ENCODE assay signal across 8 mouse cellular contexts in genomic region chr11:68874841-68875240, GRCm38 (mm10). TPM values are rescaled to one million over a fixed set of nuclear protein-coding genes. Genes with fewer than 3 reads are reported as not detected.
DNase-seq lines count a peak whose midpoint lies in the region; ATAC-seq and TF ChIP-seq lines count a peak whose summit lies in the region.

No protein-coding gene starts in this region.

- H3K27me3 ChIP-seq in forebrain, postnatal 0 days (ENCODE audit: insufficient read depth, low read length), result no peaks in the 10 kb centered on the region
- H3K27me3 ChIP-seq in forebrain, embryonic 13.5 days, result no peaks in the 10 kb centered on the region
- no peaks in the 10 kb centered on the region for H3K27me3 ChIP-seq in splenic B cell, adult 2 months (ENCODE audit: control insufficient read depth, insufficient read depth, low read length, poor library complexity, severe bottlenecking)

- no peak overlapping the region for H3K27ac ChIP-seq in forebrain, postnatal 0 days (ENCODE audit: low read depth, low read length)
- H3K27ac ChIP-seq in forebrain, embryonic 13.5 days, result no peak overlapping the region

- no peak for ATAC-seq in forebrain, postnatal 0 days
- ATAC-seq in forebrain, embryonic 13.5 days, result no peak

- H3K4me1 ChIP-seq in forebrain, postnatal 0 days (ENCODE audit: insufficient read depth), result no peaks in the 10 kb centered on the region
- H3K4me1 ChIP-seq in forebrain, embryonic 13.5 days, result no peaks in the 10 kb centered on the region

- no peaks in the 10 kb centered on the region for H3K36me3 ChIP-seq in forebrain, postnatal 0 days (ENCODE audit: insufficient read depth)
- no peaks in the 10 kb centered on the region for H3K36me3 ChIP-seq in forebrain, embryonic 13.5 days (ENCODE audit: poor library complexity, severe bottlenecking)
- H3K36me3 ChIP-seq in splenic B cell, adult 2 months (ENCODE audit: control insufficient read depth, insufficient read depth, low read length, poor library complexity, severe bottlenecking), result no peaks in the 10 kb centered on the region

- H3K4me3 ChIP-seq in forebrain, postnatal 0 days (ENCODE audit: low read depth, low read length), result no peak overlapping the region
- no peak overlapping the region for H3K4me3 ChIP-seq in forebrain, embryonic 13.5 days

- H3K9me3 ChIP-seq in forebrain, postnatal 0 days (ENCODE audit: low read length), result no peaks in the 10 kb centered on the region
- no peaks in the 10 kb centered on the region for H3K9me3 ChIP-seq in forebrain, embryonic 13.5 days (replicated peaks)

- no peak overlapping the region for H3K4me2 ChIP-seq in forebrain, postnatal 0 days (ENCODE audit: low read depth)
- H3K4me2 ChIP-seq in forebrain, embryonic 13.5 days, result no peak overlapping the region

- H3K9ac ChIP-seq in forebrain, postnatal 0 days, result no peak overlapping the region
- no peak overlapping the region for H3K9ac ChIP-seq in forebrain, embryonic 13.5 days

- 0% methylated on average over 2 of the region's 2 CpGs for WGBS in forebrain, postnatal 0 days
- 2% methylated on average over 2 of the region's 2 CpGs for WGBS in forebrain, embryonic 13.5 days

- TF ChIP-seq CTCF in forebrain, postnatal 0 days (IDR thresholded peaks at IDR 0.05; ENCODE audit: low read depth), result peak; percentile 78

- peak; percentile 74 for DNase-seq in forebrain, postnatal 0 days
- DNase-seq in urinary bladder, postnatal 25 days (ENCODE audit: low spot score), result peak; percentile 66
- DNase-seq in urinary bladder, adult 18-20 months (ENCODE audit: low spot score in 2 of 2), result no peak
- DNase-seq in embryo, embryonic 11 days, result peak; percentile 85
- peak; percentile 47 to 68 for DNase-seq in kidney, adult 8-10 months
- DNase-seq in lung, postnatal 14 days, result peak; percentile 84
- peak; percentile 82 for DNase-seq in splenic B cell, adult 2 months (ENCODE audit: low read depth, low spot score)

RNA-seq across cellular contexts. Expression of gene Ndel1, which starts 3.2 kb away (rescaled TPM):
- total RNA-seq in forebrain, postnatal 0 days (2014; rRNA removed), result 87.7 and 91.7 TPM in 2 replicates
- polyA plus RNA-seq in forebrain, postnatal 0 days (2015; fragmentation: Nextera tagmentation; extraction: Ambion mirVana), result 111 and 113 TPM in 2 replicates
- polyA plus RNA-seq in forebrain, embryonic 13.5 days (2015; fragmentation: Nextera tagmentation; extraction: Ambion mirVana), result 67.7 and 70.8 TPM in 2 replicates

RNA-seq across cellular contexts. Expression of gene Rnf222, which starts 13.5 kb away (rescaled TPM):
- 0.24 TPM in 1 of 2 replicates, not detected in the other for total RNA-seq in forebrain, postnatal 0 days (2014; rRNA removed)
- polyA plus RNA-seq in forebrain, postnatal 0 days (2015; fragmentation: Nextera tagmentation; extraction: Ambion mirVana), result not detected in 2 replicates
- polyA plus RNA-seq in forebrain, embryonic 13.5 days (2015; fragmentation: Nextera tagmentation; extraction: Ambion mirVana), result 0.08 TPM in 1 of 2 replicates, not detected in the other

RNA-seq across cellular contexts. Expression of gene Rpl26, which starts 26.5 kb away (rescaled TPM):
- total RNA-seq in forebrain, postnatal 0 days (2014; rRNA removed), result 1,229 and 1,850 TPM in 2 replicates
- 585 and 820 TPM in 2 replicates for polyA plus RNA-seq in forebrain, postnatal 0 days (2015; fragmentation: Nextera tagmentation; extraction: Ambion mirVana)
- polyA plus RNA-seq in forebrain, embryonic 13.5 days (2015; fragmentation: Nextera tagmentation; extraction: Ambion mirVana), result 787 and 887 TPM in 2 replicates

RNA-seq across cellular contexts. Expression of gene Odf4, which starts 52.0 kb away (rescaled TPM):
- 0.77 and 2.0 TPM in 2 replicates for total RNA-seq in forebrain, postnatal 0 days (2014; rRNA removed)
- polyA plus RNA-seq in forebrain, postnatal 0 days (2015; fragmentation: Nextera tagmentation; extraction: Ambion mirVana), result 0.42 TPM in 1 of 2 replicates, not detected in the other
- polyA plus RNA-seq in forebrain, embryonic 13.5 days (2015; fragmentation: Nextera tagmentation; extraction: Ambion mirVana), result 0.23 TPM in 1 of 2 replicates, not detected in the other

Comparison
In these comparisons a context has a peak if more than half of its experiments do, and no peak if none do; other contexts are left out.
1. DNase-seq: peak in forebrain, postnatal 0 days (single experiment), urinary bladder, postnatal 25 days (single experiment), embryo, embryonic 11 days (single experiment), kidney, adult 8-10 months (2 of 2), lung, postnatal 14 days (single experiment) and splenic B cell, adult 2 months (single experiment); none in urinary bladder, adult 18-20 months (0 of 2).